Mouse (Mus musculus) intestine, embryonic 16.5 days (tissue): ENCODE data around the gene Wdhd1. TPM values are rescaled to one million over a fixed set of nuclear protein-coding genes. Genes with fewer than 3 reads are reported as not detected.
"Not testable (repeated sequence)": the region's sequence is repeated elsewhere in the genome, so short reads cannot be mapped to it uniquely, and the experiment has no call there.

ENCODE experiments used
- ATAC-seq: fragments of 200-750 bp; cut with Nextera tagmentation; 2 replicates; pipeline ENCODE4 v1.8.0; 2017; ENCODE audit warnings: moderate TSS enrichment, moderate library complexity
- H3K27ac ChIP-seq: fragments of 300-500 bp; sonication (generic); 2 replicates; pipeline ENCODE4 v1.5.1; 2014; ENCODE audit warnings: mild to moderate bottlenecking, low read length
- H3K27me3 ChIP-seq: fragments of 300-500 bp; sonication (generic); replicated peaks from 2 replicates; pipeline ENCODE4 v1.6.1; 2014; ENCODE audit warnings: low read length, control low read depth, mixed read lengths; ENCODE audit not compliant: control insufficient read depth, insufficient read depth
- H3K36me3 ChIP-seq: fragments of 300-500 bp; sonication (generic); 2 replicates; pipeline ENCODE4 v1.6.1; 2014; ENCODE audit warnings: low read length, control low read depth; ENCODE audit not compliant: control insufficient read depth, insufficient read depth
- H3K4me1 ChIP-seq: fragments of 300-500 bp; sonication (generic); 2 replicates; pipeline ENCODE4 v1.6.1; 2014; ENCODE audit warnings: low read length, control low read depth, mixed read lengths; ENCODE audit not compliant: control insufficient read depth, insufficient read depth
- H3K4me2 ChIP-seq: fragments of 300-500 bp; sonication (generic); 2 replicates; pipeline ENCODE4 v1.6.1; 2014; ENCODE audit warnings: low read depth, low read length, control low read depth
- H3K4me3 ChIP-seq: fragments of 300-500 bp; sonication (generic); 2 replicates; pipeline ENCODE4 v1.5.1; 2014; ENCODE audit warnings: mild to moderate bottlenecking, low read length
- H3K9ac ChIP-seq: fragments of 300-500 bp; sonication (generic); 2 replicates; pipeline ENCODE4 v1.6.1; 2014; ENCODE audit warnings: low read depth, low read length
- H3K9me3 ChIP-seq: fragments of 300-500 bp; sonication (generic); 2 replicates; pipeline ENCODE4 v1.6.1; 2016; ENCODE audit warnings: low read length, control low read depth; ENCODE audit not compliant: control insufficient read depth
- WGBS: fragments of 180-500 bp; shearing (Covaris S2); extraction: QIAGEN DNeasy Blood & Tissue Kit; methylation state at CpG from one replicate; pipeline ENCODE4 v1.1.7; 2014; 5-methylcytosine and 5-hydroxymethylcytosine counted together
- polyA plus RNA-seq: library from polyadenylated mRNA; unstranded; fragments of >200 nt; fragmentation: Nextera tagmentation; extraction: Ambion mirVana; gene quantifications from 2 replicates; pipeline ENCODE4 v1.2.1, GENCODE M21; 2015

Wdhd1 gene
- 19.1 and 20.8 TPM in 2 replicates for polyA plus RNA-seq

GRCm38 (mm10) chr14:47276637-47277393 lies at the start of gene Wdhd1, which contains the start of gene Socs4:
TSS of gene Wdhd1 (minus strand) at chr14:47276857.
TSS of gene Socs4 (plus strand) at chr14:47276931.
- no peaks in the 10 kb centered on the region for H3K36me3 ChIP-seq
- peak within 1 kb of the TSS; percentile 92 for H3K9ac ChIP-seq
- 0% methylated on average over 77 of the region's 77 CpGs for WGBS
- H3K4me3 ChIP-seq: peak within 1 kb of the TSS; percentile 92
- peaks cover 5% of the 10 kb centered on the region for H3K4me1 ChIP-seq
- no peaks in the 10 kb centered on the region for H3K27me3 ChIP-seq
- peak within 1 kb of the TSS; percentile 77 for H3K4me2 ChIP-seq
- peak; percentile 98 for ATAC-seq
- no peaks in the 10 kb centered on the region for H3K9me3 ChIP-seq
- peak within 1 kb of the TSS; percentile 98 for H3K27ac ChIP-seq

DNA sequence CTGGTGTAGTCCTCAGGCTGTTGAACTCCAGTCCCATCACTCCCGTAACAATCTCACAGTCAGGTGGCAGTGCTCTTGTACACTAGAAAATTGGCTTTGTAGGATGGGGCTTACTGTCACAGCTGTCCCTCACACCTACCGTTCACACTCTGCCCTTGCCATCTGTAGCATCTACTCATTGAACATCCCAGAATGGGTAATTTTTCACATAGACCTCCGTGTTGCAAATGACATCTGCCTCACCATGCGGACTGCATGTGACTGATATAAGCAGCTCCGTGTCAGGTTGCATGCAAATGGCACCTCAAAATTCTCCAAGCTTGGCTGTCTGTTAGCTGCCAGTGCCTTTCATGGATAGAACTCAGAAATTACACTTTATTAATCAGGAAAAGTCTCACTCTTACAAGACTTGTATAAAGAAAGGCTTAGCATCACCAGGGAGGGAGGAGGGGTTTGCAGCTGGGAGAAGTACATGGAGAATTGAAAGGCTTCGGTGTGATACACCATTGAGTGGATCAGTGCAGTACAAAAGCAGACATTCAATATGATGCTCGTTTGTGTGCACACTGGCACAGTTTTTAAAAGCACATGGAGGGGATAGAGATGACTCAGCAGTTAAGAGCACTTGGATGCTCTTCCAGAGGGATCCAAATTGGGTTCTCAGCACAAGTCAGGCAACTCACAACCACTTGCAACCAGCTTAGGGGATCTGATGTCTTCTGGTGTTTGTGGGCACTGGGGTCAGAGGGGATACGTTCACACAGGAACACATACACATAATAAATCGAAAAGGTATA lies 49.5 kb upstream of the Wdhd1 start:
- no peaks in the 10 kb centered on the region for H3K9me3 ChIP-seq
- WGBS: 79% methylated on average over 9 of the region's 9 CpGs

DNA sequence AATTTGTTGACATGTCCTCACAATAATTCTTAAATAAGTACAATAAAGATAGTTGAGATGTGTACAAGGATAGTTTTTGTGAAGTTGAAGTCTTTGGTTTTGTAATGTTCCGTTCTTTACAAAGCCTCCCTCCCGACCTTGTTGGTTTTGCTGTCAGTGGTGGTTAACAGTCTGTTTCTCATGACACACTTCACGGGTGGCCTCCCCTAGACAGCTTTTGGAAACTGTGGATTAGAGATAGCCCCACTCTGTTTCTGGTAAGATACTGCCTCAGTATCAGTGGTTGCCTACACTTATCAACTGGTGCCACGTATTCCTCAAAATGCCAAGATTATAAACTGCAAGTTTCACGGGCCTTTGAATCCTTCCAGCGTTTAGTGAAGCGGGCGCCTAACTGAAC lies 44.9 kb upstream of the Wdhd1 start:
- H3K27ac ChIP-seq, H3K4me3 ChIP-seq, H3K9me3 ChIP-seq, H3K9ac ChIP-seq, H3K27me3 ChIP-seq, H3K4me2 ChIP-seq, H3K36me3 ChIP-seq, H3K4me1 ChIP-seq: not testable (repeated sequence)
- 93% methylated on average over 7 of the region's 8 CpGs for WGBS
- ATAC-seq: 0 out of 2 replicates have a peak, but pooled peaks have one; percentile 36

More for the DNA sequence above, 49.5 kb upstream of the Wdhd1 start:
- H3K36me3 ChIP-seq: no peaks in the 10 kb centered on the region
- ATAC-seq: no peak
- no peak overlapping the region for H3K4me3 ChIP-seq
- H3K4me1 ChIP-seq: no peaks in the 10 kb centered on the region
- no peak overlapping the region for H3K9ac ChIP-seq
- H3K27me3 ChIP-seq: no peaks in the 10 kb centered on the region
- H3K4me2 ChIP-seq: no peak overlapping the region
- no peak overlapping the region for H3K27ac ChIP-seq

DNA sequence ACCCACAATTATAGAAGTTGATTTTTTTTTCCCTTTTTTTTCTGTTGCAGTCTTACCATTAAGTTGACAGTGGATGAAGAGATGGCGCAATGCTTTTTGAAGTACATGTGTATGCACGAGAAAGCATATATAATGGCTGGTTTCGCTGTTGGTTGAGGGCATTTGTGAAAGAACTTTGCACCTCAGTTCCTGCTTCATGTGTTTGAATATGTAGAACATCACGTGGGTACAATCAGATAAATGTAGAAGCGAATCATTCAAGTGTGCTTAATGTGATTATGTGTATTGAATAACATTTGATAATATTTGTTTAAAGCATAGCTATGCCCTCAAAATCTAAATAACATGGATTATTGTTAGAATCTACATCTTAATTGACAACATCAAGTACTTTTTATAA lies 42.7 kb upstream of the Wdhd1 start:
- Histone ChIP-seq H3K9ac (no peak overlapping the region), H3K4me3 (no peak overlapping the region), H3K27me3 (no peaks in the 10 kb centered on the region), H3K27ac (no peak overlapping the region), H3K9me3 (no peaks in the 10 kb centered on the region), H3K4me1 (no peaks in the 10 kb centered on the region), H3K4me2 (no peak overlapping the region), H3K36me3 (peaks cover 9% of the 10 kb centered on the region; the same call in 1 of the 2 replicates)
- 88% methylated on average over 5 of the region's 5 CpGs for WGBS
- no peak for ATAC-seq

- WGBS: 95% methylated on average over 18 of the region's 18 CpGs
Observed at GRCm38 (mm10) chr14:47310342-47311181, 33.9 kb upstream of the Wdhd1 start.

DNA sequence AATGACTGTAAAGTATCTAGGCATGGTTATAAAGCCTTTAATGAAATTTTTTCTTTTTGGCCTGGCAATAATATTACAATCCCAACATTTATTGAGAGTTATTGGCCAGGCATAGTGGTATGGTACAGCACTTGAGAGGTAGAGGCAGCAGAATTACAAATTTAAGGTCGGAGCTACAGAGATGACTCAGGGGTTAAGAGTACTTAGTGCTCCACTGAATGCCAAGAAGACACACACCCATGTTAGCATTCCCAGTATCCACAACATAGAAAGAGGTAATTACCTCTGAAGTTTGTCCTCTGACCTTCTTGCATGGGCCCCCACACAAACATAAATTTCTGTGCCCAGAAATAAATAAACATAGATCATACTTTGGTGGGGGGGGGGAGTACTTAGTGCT lies 32.4 kb upstream of the Wdhd1 start:
- no peak overlapping the region for H3K4me2 ChIP-seq
- 0 out of 2 replicates have a peak, but pooled peaks cover 7% of the 10 kb centered on the region for H3K4me1 ChIP-seq
- ATAC-seq: no peak
- no peak overlapping the region for H3K4me3 ChIP-seq
- H3K9ac ChIP-seq: no peak overlapping the region
- WGBS: 79% methylated on average over 1 of the region's 1 CpGs
- H3K36me3 ChIP-seq: peaks cover 14% of the 10 kb centered on the region
- no peaks in the 10 kb centered on the region for H3K27me3 ChIP-seq
- H3K9me3 ChIP-seq: no peaks in the 10 kb centered on the region
- no peak overlapping the region for H3K27ac ChIP-seq

More at GRCm38 (mm10) chr14:47310342-47311181, 33.9 kb upstream of the Wdhd1 start:
- Histone ChIP-seq H3K4me3 (no peak overlapping the region), H3K36me3 (peaks cover 14% of the 10 kb centered on the region), H3K4me2 (no peak overlapping the region), H3K9me3 (no peaks in the 10 kb centered on the region), H3K27me3 (no peaks in the 10 kb centered on the region), H3K27ac (no peak overlapping the region), H3K9ac (no peak overlapping the region), H3K4me1 (0 out of 2 replicates have a peak, but pooled peaks cover 7% of the 10 kb centered on the region)
- ATAC-seq: no peak

DNA sequence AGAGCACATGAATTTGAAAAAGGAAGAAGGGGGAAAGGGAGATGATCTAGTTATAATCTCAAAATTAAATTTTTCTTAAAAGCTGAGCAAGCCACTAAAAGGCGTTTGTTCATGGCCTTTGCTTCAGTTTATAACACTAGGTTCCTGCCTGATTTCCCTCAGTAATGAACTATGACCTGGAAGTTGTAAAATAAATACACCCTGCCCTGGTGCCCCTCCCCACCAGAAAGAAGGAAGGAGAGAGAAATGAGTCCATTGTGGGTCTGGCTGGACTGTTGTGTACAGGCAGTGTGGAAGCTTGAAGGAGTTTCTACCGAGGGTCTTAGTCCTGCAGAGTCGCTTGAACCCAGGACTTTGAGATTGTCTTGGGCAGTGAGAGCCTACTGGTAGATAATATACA lies 31.0 kb upstream of the Wdhd1 start:
- Histone ChIP-seq H3K27ac (no peak overlapping the region), H3K36me3 (peaks cover 14% of the 10 kb centered on the region), H3K9me3 (no peaks in the 10 kb centered on the region), H3K9ac (no peak overlapping the region), H3K4me3 (no peak overlapping the region), H3K4me2 (0 out of 2 replicates have a peak overlapping the region, but pooled peaks have one; percentile 2), H3K27me3 (no peaks in the 10 kb centered on the region), H3K4me1 (peaks cover 13% of the 10 kb centered on the region; the same call in 1 of the 2 replicates)
- peak; percentile 82 for ATAC-seq
- WGBS: 61% methylated on average over 3 of the region's 3 CpGs

DNA sequence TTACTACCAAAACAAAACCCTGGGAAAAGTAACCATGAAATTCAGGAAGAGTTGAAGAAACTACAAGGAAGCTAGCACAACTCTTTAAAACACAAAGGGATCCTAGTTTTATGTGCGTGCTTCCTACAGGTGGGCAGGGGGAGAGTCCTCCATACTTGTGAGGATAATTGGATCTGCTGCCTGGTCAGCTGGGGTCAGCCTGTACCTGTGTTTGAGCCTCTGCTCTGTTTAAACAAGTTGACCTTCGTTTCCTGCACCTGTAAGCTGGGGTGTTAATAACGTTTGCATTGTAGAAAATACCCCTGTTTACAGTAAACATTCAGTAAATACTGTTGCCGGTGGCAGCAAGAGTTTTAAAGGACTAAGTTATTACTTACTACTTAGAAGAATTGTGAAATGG lies 29.3 kb upstream of the Wdhd1 start:
- Histone ChIP-seq H3K27me3 (no peaks in the 10 kb centered on the region), H3K4me2 (no peak overlapping the region), H3K9me3 (no peaks in the 10 kb centered on the region), H3K36me3 (peaks cover 7% of the 10 kb centered on the region), H3K9ac (no peak overlapping the region), H3K4me3 (no peak overlapping the region), H3K27ac (no peak overlapping the region), H3K4me1 (peaks cover 13% of the 10 kb centered on the region; the same call in 1 of the 2 replicates)
- ATAC-seq: no peak
- 68% methylated on average over 4 of the region's 4 CpGs for WGBS
